Mouse (Mus musculus) E14TG2a.4 (cell line): ENCODE data around the gene Gm3252.
"Not testable (repeated sequence)": the region's sequence is repeated elsewhere in the genome, so short reads cannot be mapped to it uniquely, and the experiment has no call there.

ENCODE experiments used
- H3K27me3 ChIP-seq: 2 replicates; pipeline ENCODE4 v1.6.1; 2014; ENCODE audit warnings: low read length, control low read depth; ENCODE audit not compliant: insufficient read depth
- H3K36me3 ChIP-seq: 2 replicates; pipeline ENCODE4 v1.6.1; 2014; ENCODE audit warnings: low read length, control low read depth; ENCODE audit not compliant: insufficient read depth
- H3K4me1 ChIP-seq: replicated peaks from 2 replicates; pipeline ENCODE4 v1.6.1; 2014; ENCODE audit warnings: low read depth, low read length, control low read depth
- H3K4me3 ChIP-seq: replicated peaks from 2 replicates; pipeline ENCODE4 v1.5.1; 2014; ENCODE audit warnings: mild to moderate bottlenecking, low read length
- H3K9me3 ChIP-seq: 2 replicates; pipeline ENCODE4 v1.6.1; 2014; ENCODE audit warnings: low read length, control low read depth

Gm3252 gene

DNA sequence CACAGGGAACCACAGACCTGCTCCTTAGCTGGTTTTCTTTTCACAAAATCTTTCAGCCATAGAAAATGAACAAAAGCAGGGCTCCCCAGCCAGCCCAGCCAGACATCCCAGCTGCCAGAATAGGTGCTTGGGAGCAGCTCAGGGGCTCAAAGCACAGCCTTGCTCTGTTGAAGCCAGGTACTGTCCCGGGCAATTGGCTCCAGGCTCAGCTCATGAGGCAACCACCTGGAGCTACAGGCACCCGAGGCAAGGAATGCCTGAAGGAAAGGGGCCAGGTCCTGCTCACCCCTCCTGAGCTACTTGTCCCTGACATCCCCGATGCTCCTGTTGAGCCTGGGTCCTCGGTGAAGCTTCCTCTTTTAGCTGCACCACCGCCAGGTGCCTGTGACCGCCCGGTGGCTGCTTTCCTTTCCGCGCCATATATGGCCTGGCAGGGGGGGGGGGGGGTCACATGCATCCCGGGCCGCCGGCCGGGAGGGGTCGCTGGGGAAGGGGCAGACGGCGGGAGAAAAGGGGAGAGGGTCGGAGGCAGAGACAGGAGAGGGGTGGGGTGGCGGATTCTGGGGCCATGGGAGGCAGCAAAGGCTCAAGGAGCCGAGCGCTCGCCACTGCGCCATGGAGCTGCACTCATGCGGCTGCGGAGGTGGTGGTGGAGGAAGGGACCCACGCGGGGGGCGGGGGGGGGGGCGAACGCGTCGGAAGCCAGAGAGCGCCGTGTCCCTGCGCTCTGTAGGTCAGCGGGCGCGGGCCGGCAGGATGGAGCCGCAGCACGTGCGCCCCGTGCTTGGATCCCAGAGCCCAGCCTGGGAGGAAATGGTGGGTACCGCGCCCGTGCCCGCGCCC lies at the start of gene Gm3252:
Gm3252 (plus strand) TSS at position 738 of the 843 bp plus-strand sequence.
- not testable (repeated sequence) for H3K4me1 ChIP-seq, H3K4me3 ChIP-seq, H3K9me3 ChIP-seq, H3K36me3 ChIP-seq, H3K27me3 ChIP-seq

DNA sequence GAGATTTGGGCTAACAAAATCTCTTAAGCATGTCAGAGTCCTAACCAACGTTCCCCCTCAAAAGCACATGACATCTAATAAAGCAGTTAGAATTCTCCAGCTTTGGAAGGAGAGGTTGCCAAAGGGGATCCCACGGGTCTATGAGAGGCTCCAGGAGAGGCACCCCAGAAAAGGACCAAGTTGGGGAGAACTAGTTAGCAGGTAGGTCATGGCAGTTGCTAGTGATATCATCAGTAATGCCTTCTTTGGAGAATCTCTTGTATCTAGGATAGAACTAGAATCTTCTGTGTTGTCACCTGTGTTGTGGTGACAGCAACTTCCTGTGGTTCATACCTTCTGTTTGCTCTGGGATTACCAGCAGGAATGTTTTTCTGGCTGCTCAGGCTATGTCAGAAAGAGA lies 17.6 kb upstream of the Gm3252 start, which contains the start of gene Gm7876:
Gm7876 (plus strand) TSS at position 301 of the 400 bp plus-strand sequence.
- H3K9me3 ChIP-seq, H3K36me3 ChIP-seq, H3K4me1 ChIP-seq, H3K4me3 ChIP-seq, H3K27me3 ChIP-seq: not testable (repeated sequence)

DNA sequence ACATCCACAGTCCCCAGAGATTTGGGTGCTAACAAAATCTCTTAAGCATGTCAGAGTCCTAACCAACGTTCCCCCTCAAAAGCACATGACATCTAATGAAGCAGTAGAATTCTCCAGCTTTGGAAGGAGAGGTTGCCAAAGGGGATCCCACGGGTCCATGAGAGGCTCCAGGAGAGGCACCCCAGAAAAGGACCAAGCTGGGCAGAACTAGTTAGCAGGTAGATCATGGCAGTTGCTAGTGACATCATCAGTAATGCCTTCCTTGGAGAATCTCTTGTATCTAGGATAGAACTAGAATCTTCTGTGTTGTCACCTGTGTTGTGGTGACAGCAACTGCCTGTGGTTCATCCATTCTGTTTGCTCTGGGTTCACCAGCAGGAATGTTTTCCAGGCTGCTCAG lies 49.5 kb downstream of the Gm3252 start, which contains the start of gene Gm9602:
Gm9602 (plus strand) TSS at position 301 of the 400 bp plus-strand sequence.
- H3K36me3 ChIP-seq, H3K4me3 ChIP-seq, H3K27me3 ChIP-seq, H3K9me3 ChIP-seq, H3K4me1 ChIP-seq: not testable (repeated sequence)
